Mouse (Mus musculus): ENCODE data around the gene Taar7a.

DNA sequence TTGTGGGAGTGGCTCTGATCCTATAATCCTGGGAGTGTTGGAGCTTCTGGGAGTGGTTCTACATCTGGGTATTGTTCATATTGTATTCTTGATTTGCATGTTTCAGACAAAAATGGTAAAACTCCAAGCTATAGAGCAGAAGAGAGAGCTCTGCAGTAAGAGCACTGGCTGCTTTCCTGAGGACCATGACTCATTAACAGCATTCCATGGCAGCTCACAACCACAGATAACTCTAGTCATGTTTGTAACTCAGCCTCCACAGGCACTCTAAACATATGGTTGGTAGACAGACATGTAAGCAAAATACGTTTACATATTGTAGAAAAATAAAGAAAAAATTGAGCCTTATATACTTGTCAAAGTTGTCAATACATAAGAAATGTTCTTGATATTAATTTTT, 13.2 kb upstream of the Taar7a start:
- TF ChIP-seq CTCF (IDR thresholded peaks at IDR 0.05; ENCODE audit: control insufficient read depth, insufficient read depth, low read length) (no peak), POLR2A (IDR thresholded peaks at IDR 0.05; ENCODE audit: borderline replicate concordance, control insufficient read depth, low read depth, low read length) (no peak)
